Mouse (Mus musculus) forebrain, embryonic 15.5 days (tissue): ENCODE measurements at regions not wholly inside any gene's neighbourhood (a gene's known extent, or its start where the extent isn't known, plus 50 kb on each side); places are given as distances from the start of the nearest gene placed in this dataset.
A peak's percentile ranks its signal among the peaks of the same experiment; 100 is the strongest.

Source experiments
- ATAC-seq: fragments of 200-750 bp; cut with Nextera tagmentation; replicated peaks from 2 replicates; pipeline ENCODE4 v1.8.0; 2017; ENCODE audit warnings: mild to moderate bottlenecking, moderate TSS enrichment, moderate library complexity
- H3K27ac ChIP-seq: fragments of 300-500 bp; sonication (generic); replicated peaks from 2 replicates; pipeline ENCODE4 v1.5.1; 2015; ENCODE audit warnings: mild to moderate bottlenecking, inconsistent platforms
- H3K27me3 ChIP-seq: fragments of 300-500 bp; sonication (generic); 2 replicates; pipeline ENCODE4 v1.6.1; 2015; ENCODE audit warnings: inconsistent platforms
- H3K36me3 ChIP-seq: fragments of 300-500 bp; sonication (generic); 2 replicates; pipeline ENCODE4 v1.6.1; 2015; ENCODE audit warnings: mild to moderate bottlenecking, inconsistent platforms
- H3K4me1 ChIP-seq: fragments of 300-500 bp; sonication (generic); 2 replicates; pipeline ENCODE4 v1.6.1; 2015; ENCODE audit warnings: inconsistent platforms
- H3K4me2 ChIP-seq: fragments of 300-500 bp; sonication (generic); replicated peaks from 2 replicates; pipeline ENCODE4 v1.6.1; 2015; ENCODE audit warnings: mild to moderate bottlenecking, inconsistent platforms
- H3K4me3 ChIP-seq: fragments of 300-500 bp; sonication (generic); 2 replicates; pipeline ENCODE4 v1.5.1; 2015; ENCODE audit warnings: mild to moderate bottlenecking, inconsistent platforms
- H3K9ac ChIP-seq: fragments of 300-500 bp; sonication (generic); replicated peaks from 2 replicates; pipeline ENCODE4 v1.6.1; 2015; ENCODE audit warnings: mild to moderate bottlenecking, inconsistent platforms
- H3K9me3 ChIP-seq: fragments of 300-500 bp; sonication (generic); 2 replicates; pipeline ENCODE4 v1.6.1; 2016; ENCODE audit warnings: inconsistent platforms
- WGBS: fragments of 180-500 bp; shearing (Covaris S2); methylation state at CpG from one replicate; pipeline ENCODE4 v1.1.7; 2015; ENCODE audit warnings: mixed read lengths; 5-methylcytosine and 5-hydroxymethylcytosine counted together

GRCm38 (mm10) chr9:82484341-82484740 lies 345.0 kb upstream of the Irak1bp1 start:
- 88% methylated on average over 1 of the region's 1 CpGs for WGBS
- Histone ChIP-seq H3K4me3 (no peak overlapping the region), H3K9ac (no peak overlapping the region), H3K36me3 (no peaks in the 10 kb centered on the region), H3K27ac (no peak overlapping the region), H3K4me2 (no peak overlapping the region), H3K4me1 (no peaks in the 10 kb centered on the region), H3K27me3 (no peaks in the 10 kb centered on the region), H3K9me3 (no peaks in the 10 kb centered on the region)
- ATAC-seq = no peak

GRCm38 (mm10) chr9:82493440-82493839 lies 335.9 kb upstream of the Irak1bp1 start:
- Histone ChIP-seq H3K4me3 (no peak overlapping the region), H3K4me1 (no peaks in the 10 kb centered on the region), H3K4me2 (no peak overlapping the region), H3K36me3 (no peaks in the 10 kb centered on the region), H3K27ac (no peak overlapping the region), H3K9ac (no peak overlapping the region), H3K9me3 (no peaks in the 10 kb centered on the region), H3K27me3 (no peaks in the 10 kb centered on the region)
- no peak for ATAC-seq

- no peak for ATAC-seq
These were observed 319.3 kb upstream of the Irak1bp1 start for GRCm38 (mm10) chr9:82510014-82510413.

GRCm38 (mm10) chr9:82518993-82519392 lies 310.3 kb upstream of the Irak1bp1 start:
- WGBS = 16% methylated on average over 1 of the region's 1 CpGs
- H3K27me3 ChIP-seq = no peaks in the 10 kb centered on the region
- H3K4me3 ChIP-seq = no peak overlapping the region
- no peak overlapping the region for H3K27ac ChIP-seq
- H3K36me3 ChIP-seq = no peaks in the 10 kb centered on the region
- no peaks in the 10 kb centered on the region for H3K4me1 ChIP-seq
- H3K9me3 ChIP-seq = no peaks in the 10 kb centered on the region
- H3K4me2 ChIP-seq = no peak overlapping the region
- ATAC-seq = no peak
- H3K9ac ChIP-seq = no peak overlapping the region

More at GRCm38 (mm10) chr9:82510014-82510413, 319.3 kb upstream of the Irak1bp1 start:
- Histone ChIP-seq H3K27me3 (no peaks in the 10 kb centered on the region), H3K27ac (no peak overlapping the region), H3K4me1 (no peaks in the 10 kb centered on the region), H3K9me3 (no peaks in the 10 kb centered on the region), H3K9ac (no peak overlapping the region), H3K4me3 (no peak overlapping the region), H3K36me3 (no peaks in the 10 kb centered on the region), H3K4me2 (no peak overlapping the region)
- 9% methylated on average over 2 of the region's 2 CpGs for WGBS

GRCm38 (mm10) chr9:82527867-82528385 lies 301.4 kb upstream of the Irak1bp1 start:
- Histone ChIP-seq H3K27ac (no peak overlapping the region), H3K4me3 (no peak overlapping the region), H3K36me3 (no peaks in the 10 kb centered on the region), H3K4me1 (no peaks in the 10 kb centered on the region), H3K27me3 (no peaks in the 10 kb centered on the region), H3K9ac (no peak overlapping the region), H3K4me2 (no peak overlapping the region), H3K9me3 (no peaks in the 10 kb centered on the region)
- no peak for ATAC-seq
- WGBS = 82% methylated on average over 8 of the region's 8 CpGs

- no peak overlapping the region for H3K9ac ChIP-seq
- no peak overlapping the region for H3K4me3 ChIP-seq
- no peak overlapping the region for H3K27ac ChIP-seq
- no peak overlapping the region for H3K4me2 ChIP-seq
- no peaks in the 10 kb centered on the region for H3K4me1 ChIP-seq
- no peaks in the 10 kb centered on the region for H3K9me3 ChIP-seq
- WGBS = 79% methylated on average over 6 of the region's 6 CpGs
- no peaks in the 10 kb centered on the region for H3K27me3 ChIP-seq
- H3K36me3 ChIP-seq = no peaks in the 10 kb centered on the region
- no peak for ATAC-seq
These were observed 276.6 kb upstream of the Irak1bp1 start for GRCm38 (mm10) chr9:82552726-82553125.

GRCm38 (mm10) chr9:82553213-82553612 lies 276.1 kb upstream of the Irak1bp1 start:
- H3K4me1 ChIP-seq = no peaks in the 10 kb centered on the region
- 79% methylated on average over 3 of the region's 3 CpGs for WGBS
- H3K36me3 ChIP-seq = no peaks in the 10 kb centered on the region
- no peak overlapping the region for H3K4me2 ChIP-seq
- no peaks in the 10 kb centered on the region for H3K9me3 ChIP-seq
- H3K9ac ChIP-seq = no peak overlapping the region
- no peak overlapping the region for H3K27ac ChIP-seq
- H3K4me3 ChIP-seq = no peak overlapping the region
- H3K27me3 ChIP-seq = no peaks in the 10 kb centered on the region
- no peak for ATAC-seq

- no peak overlapping the region for H3K4me2 ChIP-seq
- no peak overlapping the region for H3K27ac ChIP-seq
- no peaks in the 10 kb centered on the region for H3K4me1 ChIP-seq
- ATAC-seq = no peak
- no peak overlapping the region for H3K4me3 ChIP-seq
- no peaks in the 10 kb centered on the region for H3K36me3 ChIP-seq
- no peaks in the 10 kb centered on the region for H3K27me3 ChIP-seq
- 58% methylated on average over 1 of the region's 1 CpGs for WGBS
- H3K9ac ChIP-seq = no peak overlapping the region
- H3K9me3 ChIP-seq = no peaks in the 10 kb centered on the region
These were observed 266.5 kb upstream of the Irak1bp1 start for GRCm38 (mm10) chr9:82562551-82563465.

- Histone ChIP-seq H3K4me2 (no peak overlapping the region), H3K27me3 (no peaks in the 10 kb centered on the region), H3K27ac (no peak overlapping the region), H3K9me3 (no peaks in the 10 kb centered on the region), H3K4me1 (peaks cover 8% of the 10 kb centered on the region), H3K9ac (no peak overlapping the region), H3K4me3 (no peak overlapping the region), H3K36me3 (no peaks in the 10 kb centered on the region)
- 29% methylated on average over 4 of the region's 4 CpGs for WGBS
- peak; percentile 68 for ATAC-seq
These were observed 247.8 kb upstream of the Irak1bp1 start for GRCm38 (mm10) chr9:82581373-82582018.

- no peaks in the 10 kb centered on the region for H3K9me3 ChIP-seq
- no peaks in the 10 kb centered on the region for H3K27me3 ChIP-seq
- 63% methylated on average over 11 of the region's 11 CpGs for WGBS
- H3K36me3 ChIP-seq = no peaks in the 10 kb centered on the region
- no peak overlapping the region for H3K27ac ChIP-seq
- no peak for ATAC-seq
- no peak overlapping the region for H3K9ac ChIP-seq
- no peak overlapping the region for H3K4me2 ChIP-seq
- H3K4me3 ChIP-seq = no peak overlapping the region
- H3K4me1 ChIP-seq = no peaks in the 10 kb centered on the region
These were observed 220.2 kb upstream of the Irak1bp1 start for GRCm38 (mm10) chr9:82609111-82609510.

- no peaks in the 10 kb centered on the region for H3K4me1 ChIP-seq
- H3K36me3 ChIP-seq = no peaks in the 10 kb centered on the region
- H3K4me3 ChIP-seq = no peak overlapping the region
- no peak for ATAC-seq
- no peak overlapping the region for H3K27ac ChIP-seq
- H3K9ac ChIP-seq = no peak overlapping the region
- no peaks in the 10 kb centered on the region for H3K9me3 ChIP-seq
- no peak overlapping the region for H3K4me2 ChIP-seq
- 83% methylated on average over 4 of the region's 4 CpGs for WGBS
- no peaks in the 10 kb centered on the region for H3K27me3 ChIP-seq
These were observed 219.4 kb upstream of the Irak1bp1 start for GRCm38 (mm10) chr9:82609946-82610345.

GRCm38 (mm10) chr9:82612526-82612925 lies 216.8 kb upstream of the Irak1bp1 start:
- no peak overlapping the region for H3K4me3 ChIP-seq
- no peak overlapping the region for H3K27ac ChIP-seq
- WGBS = 85% methylated on average over 2 of the region's 2 CpGs
- H3K4me1 ChIP-seq = no peaks in the 10 kb centered on the region
- no peak for ATAC-seq
- H3K27me3 ChIP-seq = no peaks in the 10 kb centered on the region
- H3K9me3 ChIP-seq = no peaks in the 10 kb centered on the region
- H3K9ac ChIP-seq = no peak overlapping the region
- no peak overlapping the region for H3K4me2 ChIP-seq
- no peaks in the 10 kb centered on the region for H3K36me3 ChIP-seq
